Mouse (Mus musculus) embryo, embryonic 9.5 days (tissue): ENCODE results near the gene Rpl19.
A peak's percentile ranks its signal among the peaks of the same experiment; 100 is the strongest.

ENCODE experiments used
- DNase-seq: peaks from one replicate; pipeline ENCODE4 v3.0.0-alpha.2; 2017; ENCODE audit errors: extremely low spot score

The Rpl19 gene

GRCm38 (mm10) chr11:98026570-98027296 lies at the start of gene Rpl19:
Gene Rpl19 (plus strand): TSS chr11:98026710.
- DNase-seq, result peak; percentile 92

GRCm38 (mm10) chr11:97977797-97978196 lies 48.7 kb upstream of the Rpl19 start:
- no peak for DNase-seq

GRCm38 (mm10) chr11:97978392-97978791 lies 48.1 kb upstream of the Rpl19 start:
- DNase-seq, result no peak

- DNase-seq, result no peak
Measured at GRCm38 (mm10) chr11:97979824-97980495, 46.5 kb upstream of the Rpl19 start.

GRCm38 (mm10) chr11:97980531-97980966 lies 46.0 kb upstream of the Rpl19 start:
- peak; percentile 24 for DNase-seq

- no peak for DNase-seq
Measured at GRCm38 (mm10) chr11:97982721-97983120, 43.8 kb upstream of the Rpl19 start.

GRCm38 (mm10) chr11:97983506-97983905 lies 43.0 kb upstream of the Rpl19 start:
- DNase-seq, result no peak

- no peak for DNase-seq
Measured at GRCm38 (mm10) chr11:97983983-97984382, 42.5 kb upstream of the Rpl19 start.

- DNase-seq, result peak; percentile 23
Measured at GRCm38 (mm10) chr11:97985727-97986677, 40.5 kb upstream of the Rpl19 start, which contains the start of gene Plxdc1. Gene Plxdc1 (minus strand): TSS chr11:97986444.

- DNase-seq, result no peak
Measured at GRCm38 (mm10) chr11:97986738-97987465, 39.6 kb upstream of the Rpl19 start.

GRCm38 (mm10) chr11:97987551-97988526 lies 38.7 kb upstream of the Rpl19 start:
- peak; percentile 95 for DNase-seq

- peak; percentile 93 for DNase-seq
Measured at GRCm38 (mm10) chr11:97988530-97989096, 37.9 kb upstream of the Rpl19 start.

GRCm38 (mm10) chr11:97994539-97995100 lies 31.9 kb upstream of the Rpl19 start:
- peak; percentile 79 for DNase-seq

GRCm38 (mm10) chr11:97995564-97996288 lies 30.8 kb upstream of the Rpl19 start, which contains the start of gene Arl5c:
Gene Arl5c (minus strand): TSS chr11:97996181.
- peak; percentile 65 for DNase-seq

GRCm38 (mm10) chr11:97996691-97997090 lies 29.8 kb upstream of the Rpl19 start:
- no peak for DNase-seq

GRCm38 (mm10) chr11:97997387-97997960 lies 29.0 kb upstream of the Rpl19 start:
- DNase-seq, result no peak

GRCm38 (mm10) chr11:97998074-97998793 lies 28.3 kb upstream of the Rpl19 start:
- no peak for DNase-seq
